Mouse (Mus musculus) thymus, adult 2 months (tissue): ENCODE measurements around the gene Ptgis.

Experiments used
- CTCF ChIP-seq: fragments of 200-500 bp; IDR thresholded peaks from 2 replicates; pipeline ENCODE4 v1.5.1; 2012; ENCODE audit warnings: mild to moderate bottlenecking, control low read depth, low read length, moderate library complexity, borderline replicate concordance; ENCODE audit not compliant: control insufficient read depth, poor library complexity, insufficient read depth; ENCODE audit errors: extremely low read depth
- POLR2A ChIP-seq: fragments of 200-500 bp; IDR thresholded peaks from 2 replicates; pipeline ENCODE4 v1.6.1; 2012; ENCODE audit warnings: mild to moderate bottlenecking, low read length, control low read depth, moderate library complexity; ENCODE audit not compliant: control insufficient read depth, poor library complexity, insufficient read depth; ENCODE audit errors: extremely low read depth

GRCm38 (mm10) chr2:167252057-167252687 lies 11.8 kb upstream of the Ptgis start:
- TF ChIP-seq POLR2A = no peak
- TF ChIP-seq CTCF = no peak
